Mouse (Mus musculus): Measurements from ENCODE around the gene Pdlim5.

- TF ChIP-seq CTCF (IDR thresholded peaks at IDR 0.05; ENCODE audit: control insufficient read depth, insufficient read depth, insufficient replicate concordance, low read depth, low read length) (no peak), POLR2A (IDR thresholded peaks at IDR 0.05; ENCODE audit: control insufficient read depth, low read depth, low read length) (no peak)
These were observed 51.7 kb downstream of the Pdlim5 start for GRCm38 (mm10) chr3:142343786-142344185.

Data from testis, adult 2 months (tissue).